ENCODE assay signal across 8 mouse cellular contexts in the genomic region with DNA sequence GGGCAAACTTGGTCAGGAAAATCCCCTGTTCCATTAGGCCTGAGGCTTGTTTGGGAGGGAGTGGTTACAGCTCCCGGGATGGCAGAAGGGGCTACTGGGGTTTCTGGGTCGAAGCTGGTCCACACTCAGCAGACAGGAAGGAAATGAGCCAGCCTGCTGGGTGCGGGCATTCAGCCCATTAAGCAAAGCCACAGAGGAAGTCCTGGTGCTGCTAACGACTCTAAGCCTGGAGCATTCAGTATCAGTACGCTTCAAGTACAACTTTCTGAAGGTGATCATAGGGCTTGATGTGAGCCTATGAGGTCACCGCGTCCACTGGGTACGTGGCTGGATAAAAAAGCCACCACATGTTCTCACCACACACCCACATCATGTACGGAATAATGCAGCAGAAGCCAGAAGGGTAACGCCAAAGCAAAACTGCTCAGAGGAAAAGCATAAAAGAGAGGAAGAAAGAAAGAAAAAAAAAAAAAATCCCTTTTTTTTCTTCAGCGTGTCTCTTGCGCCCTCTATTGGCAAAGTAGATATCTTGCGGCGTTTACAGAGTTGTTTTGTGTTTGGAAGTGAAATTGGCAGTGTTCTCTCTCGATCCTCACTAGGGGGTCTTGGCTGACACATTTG.
DNase-seq lines count a peak whose midpoint lies in the region; ATAC-seq lines count a peak whose summit lies in the region.

No protein-coding gene starts in this region.

- H3K27me3 ChIP-seq in forebrain, embryonic 11.5 days (ENCODE audit: control insufficient read depth, insufficient read depth, low read length): no peaks in the 10 kb centered on the region
- H3K27me3 ChIP-seq in hindbrain, embryonic 14.5 days (ENCODE audit: control insufficient read depth, insufficient read depth, low read length): no peaks in the 10 kb centered on the region
- no peaks in the 10 kb centered on the region for H3K27me3 ChIP-seq in midbrain, embryonic 12.5 days

- no peaks in the 10 kb centered on the region for H3K9me3 ChIP-seq in forebrain, embryonic 11.5 days (ENCODE audit: control insufficient read depth, low read length)
- no peaks in the 10 kb centered on the region for H3K9me3 ChIP-seq in hindbrain, embryonic 14.5 days (ENCODE audit: control insufficient read depth, low read length)
- no peaks in the 10 kb centered on the region for H3K9me3 ChIP-seq in midbrain, embryonic 12.5 days

- no peak overlapping the region for H3K4me2 ChIP-seq in forebrain, embryonic 11.5 days (ENCODE audit: low read depth, low read length, severe bottlenecking)
- peak overlapping the region; percentile 40 for H3K4me2 ChIP-seq in hindbrain, embryonic 14.5 days (replicated peaks)
- peak overlapping the region; percentile 28; the same call in 1 of the 2 replicates for H3K4me2 ChIP-seq in midbrain, embryonic 12.5 days (replicated peaks)

- H3K4me3 ChIP-seq in forebrain, embryonic 11.5 days (ENCODE audit: low read depth, low read length): no peak overlapping the region
- no peak overlapping the region for H3K4me3 ChIP-seq in hindbrain, embryonic 14.5 days (replicated peaks; ENCODE audit: low read length)
- H3K4me3 ChIP-seq in midbrain, embryonic 12.5 days: no peak overlapping the region

- no peaks in the 10 kb centered on the region for H3K4me1 ChIP-seq in forebrain, embryonic 11.5 days (replicated peaks; ENCODE audit: control insufficient read depth, insufficient read depth, low read length)
- H3K4me1 ChIP-seq in hindbrain, embryonic 14.5 days (replicated peaks; ENCODE audit: control insufficient read depth, insufficient read depth, low read length): peaks cover 4% of the 10 kb centered on the region; the same call in 1 of the 2 replicates
- no peaks in the 10 kb centered on the region for H3K4me1 ChIP-seq in midbrain, embryonic 12.5 days

- DNase-seq in heart, adult 11 months: peak; percentile 92
- no peak for DNase-seq in heart, postnatal 25 days (ENCODE audit: low spot score)
- DNase-seq in brain, adult 2 months (ENCODE audit: low read depth, low spot score): peak; percentile 76
- DNase-seq in forebrain, embryonic 11.5 days (ENCODE audit: low spot score): peak; percentile 50
- DNase-seq in hindbrain, embryonic 14.5 days (ENCODE audit: low spot score): peak; percentile 89
- DNase-seq in left cerebral cortex, postnatal 25 days (ENCODE audit: low spot score in 2 of 2): peak; percentile 45 to 78
- peak; percentile 6 for DNase-seq in skeletal muscle tissue, adult 2 months (ENCODE audit: low read depth, low spot score)

- no peak overlapping the region for H3K27ac ChIP-seq in forebrain, embryonic 11.5 days (ENCODE audit: low read depth, low read length)
- H3K27ac ChIP-seq in hindbrain, embryonic 14.5 days: no peak overlapping the region
- H3K27ac ChIP-seq in midbrain, embryonic 12.5 days (replicated peaks): no peak overlapping the region

- no peaks in the 10 kb centered on the region for H3K36me3 ChIP-seq in forebrain, embryonic 11.5 days (ENCODE audit: control insufficient read depth, insufficient read depth, low read length)
- no peaks in the 10 kb centered on the region for H3K36me3 ChIP-seq in hindbrain, embryonic 14.5 days (replicated peaks; ENCODE audit: control insufficient read depth, insufficient read depth)
- no peaks in the 10 kb centered on the region for H3K36me3 ChIP-seq in midbrain, embryonic 12.5 days

- intact Hi-C loops in heart, postnatal 25 days (cut with DNase I): loop anchor here (2.0 kb wide), 1 partner anchor 824 kb away; no protein-coding TSS in a partner anchor
- intact Hi-C loops in left cerebral cortex, postnatal 25 days (cut with DNase I): loop anchor here (2.0 to 5.0 kb wide), 4 partner anchors 744 to 966 kb away; partner anchors contain the start of gene Glrb

- H3K9ac ChIP-seq in forebrain, embryonic 11.5 days (ENCODE audit: low read length): no peak overlapping the region
- H3K9ac ChIP-seq in hindbrain, embryonic 14.5 days: 0 out of 2 replicates have a peak overlapping the region, but pooled peaks have one; percentile 9
- no peak overlapping the region for H3K9ac ChIP-seq in midbrain, embryonic 12.5 days (replicated peaks)

- peak; percentile 71 for ATAC-seq in forebrain, embryonic 11.5 days (replicated peaks; ENCODE audit: low FRiP score)
- ATAC-seq in hindbrain, embryonic 14.5 days (ENCODE audit: low FRiP score): peak; percentile 76; the same call in 1 of the 2 replicates
- peak; percentile 74 for ATAC-seq in midbrain, embryonic 12.5 days (ENCODE audit: low FRiP score, low read depth)

- WGBS in forebrain, embryonic 11.5 days: 39% methylated on average over 15 of the region's 15 CpGs
- 32% methylated on average over 15 of the region's 15 CpGs for WGBS in hindbrain, embryonic 14.5 days
- 36% methylated on average over 15 of the region's 15 CpGs for WGBS in midbrain, embryonic 12.5 days
